In genomic region chr7:92235541-92236031, GRCm38 (mm10) we compare ENCODE assay signal across 11 mouse cellular contexts.
A peak's percentile ranks its signal among the peaks of the same experiment; 100 is the strongest.
DNase-seq lines count a peak whose midpoint lies in the region; ATAC-seq and TF ChIP-seq lines count a peak whose summit lies in the region.
"Had no signal": no experiment of that assay in that cellular context is flagged by ENCODE, and none has a peak within 500 bp of the region (broad histone marks: within the 10 kb centered on the region; RNA-seq: fewer than 3 reads in every experiment).

No protein-coding gene starts in this region.

- TF ChIP-seq CTCF in layer of hippocampus, adult 2 months (conservative IDR thresholded peaks at IDR 0.05): no peak

- peak; percentile 57 for ATAC-seq in hindbrain, embryonic 14.5 days (ENCODE audit: low FRiP score)
- peak; percentile 87 for ATAC-seq in neural tube, embryonic 12.5 days (ENCODE audit: low FRiP score, low read depth)

- H3K4me1 ChIP-seq in hindbrain, embryonic 14.5 days (replicated peaks; ENCODE audit: control insufficient read depth, insufficient read depth, low read length): 0 out of 2 replicates have a peak, but pooled peaks cover 12% of the 10 kb centered on the region
- H3K4me1 ChIP-seq in neural tube, embryonic 12.5 days: peaks cover 14% of the 10 kb centered on the region

- H3K4me2 ChIP-seq in hindbrain, embryonic 14.5 days (replicated peaks): peak overlapping the region; percentile 63
- peak overlapping the region; percentile 58 for H3K4me2 ChIP-seq in neural tube, embryonic 12.5 days (replicated peaks)
- H3K4me2 ChIP-seq: heart, embryonic 12.5 days had no signal

- WGBS in hindbrain, embryonic 14.5 days: 14% methylated on average over 12 of the region's 12 CpGs
- whole genome bisulfite sequencing in neural tube, embryonic 12.5 days: 11% methylated on average over 12 of the region's 12 CpGs

- H3K36me3 ChIP-seq in hindbrain, embryonic 14.5 days (replicated peaks; ENCODE audit: control insufficient read depth, insufficient read depth): no peaks in the 10 kb centered on the region
- no peaks in the 10 kb centered on the region for H3K36me3 ChIP-seq in neural tube, embryonic 12.5 days
- H3K36me3 ChIP-seq: heart, embryonic 12.5 days had no signal

- no peak for DNase-seq in layer of hippocampus, adult 2 months (ENCODE audit: low spot score in 2 of 2)
- no peak for DNase-seq in layer of hippocampus, adult 8-10 months (ENCODE audit: low spot score in 2 of 2)
- peak; percentile 60 for DNase-seq in embryo, embryonic 11 days
- DNase-seq in hindbrain, embryonic 14.5 days (ENCODE audit: low spot score): peak; percentile 56
- no peak for DNase-seq in lung, postnatal 25 days (ENCODE audit: low spot score)
- DNase-seq in urinary bladder, postnatal 25 days (ENCODE audit: low spot score): no peak
- no peak for DNase-seq in heart, adult 18-20 months

- H3K9ac ChIP-seq in hindbrain, embryonic 14.5 days: peak overlapping the region; percentile 65
- 0 out of 2 replicates have a peak overlapping the region, but pooled peaks have one; percentile 35 for H3K9ac ChIP-seq in neural tube, embryonic 12.5 days
- H3K9ac ChIP-seq: heart, embryonic 12.5 days; liver, embryonic 14.5 days had no signal

- H3K4me3 ChIP-seq in layer of hippocampus, adult 2 months: peak overlapping the region; percentile 55
- H3K4me3 ChIP-seq in hindbrain, embryonic 14.5 days (replicated peaks; ENCODE audit: low read length): peak overlapping the region; percentile 49
- peak overlapping the region; percentile 32 for H3K4me3 ChIP-seq in neural tube, embryonic 12.5 days
- H3K4me3 ChIP-seq: heart, embryonic 12.5 days had no signal

- no peaks in the 10 kb centered on the region for H3K27me3 ChIP-seq in hindbrain, embryonic 14.5 days (ENCODE audit: control insufficient read depth, insufficient read depth, low read length)
- no peaks in the 10 kb centered on the region for H3K27me3 ChIP-seq in neural tube, embryonic 12.5 days (replicated peaks)
- H3K27me3 ChIP-seq: CH12.LX; heart, embryonic 12.5 days had no signal

- H3K9me3 ChIP-seq in hindbrain, embryonic 14.5 days (ENCODE audit: control insufficient read depth, low read length): no peaks in the 10 kb centered on the region
- no peaks in the 10 kb centered on the region for H3K9me3 ChIP-seq in neural tube, embryonic 12.5 days
- H3K9me3 ChIP-seq: heart, embryonic 12.5 days had no signal

- peak overlapping the region; percentile 67 for H3K27ac ChIP-seq in layer of hippocampus, adult 2 months
- H3K27ac ChIP-seq in hindbrain, embryonic 14.5 days: peak overlapping the region; percentile 64
- H3K27ac ChIP-seq in neural tube, embryonic 12.5 days: no peak overlapping the region
- H3K27ac ChIP-seq: liver, embryonic 14.5 days had no signal

Comparison
In these comparisons a context has a peak if more than half of its experiments do, and no peak if none do; other contexts are left out.
1. DNase-seq: peak in embryo, embryonic 11 days (single experiment) and hindbrain, embryonic 14.5 days (single experiment); none in layer of hippocampus, adult 2 months (0 of 2), layer of hippocampus, adult 8-10 months (0 of 2), lung, postnatal 25 days (single experiment), urinary bladder, postnatal 25 days (single experiment) and heart, adult 18-20 months (0 of 2).
2. Peak in every context shown above with its lines, with median percentiles within 50 percentile points of each other: H3K4me3 ChIP-seq.